Mouse (Mus musculus) heart, postnatal 0 days (tissue): ENCODE measurements around the gene Atg7. TPM values are rescaled to one million over a fixed set of nuclear protein-coding genes. Genes with fewer than 3 reads are reported as not detected.

ENCODE experiments used
- ATAC-seq: fragments of 200-750 bp; cut with Nextera tagmentation; 2 replicates; pipeline ENCODE4 v1.8.0; 2017; ENCODE audit warnings: low read depth, moderate number of reproducible peaks, moderate library complexity; ENCODE audit not compliant: insufficient read depth
- DNase-seq: peaks from one replicate; pipeline ENCODE4 v3.0.0-alpha.2; 2016; ENCODE audit warnings: low spot score
- H3K27ac ChIP-seq: fragments of 300-500 bp; sonication (generic); 2 replicates; pipeline ENCODE4 v1.5.1; 2014; ENCODE audit warnings: low read depth, mild to moderate bottlenecking
- H3K27me3 ChIP-seq: fragments of 300-500 bp; sonication (generic); 2 replicates; pipeline ENCODE4 v1.6.1; 2014; ENCODE audit warnings: low read length, mixed read lengths; ENCODE audit not compliant: control insufficient read depth, insufficient read depth
- H3K36me3 ChIP-seq: fragments of 300-500 bp; sonication (generic); replicated peaks from 2 replicates; pipeline ENCODE4 v1.6.1; 2014; ENCODE audit warnings: low read length, mixed read lengths; ENCODE audit not compliant: control insufficient read depth, insufficient read depth
- H3K4me1 ChIP-seq: fragments of 300-500 bp; sonication (generic); 2 replicates; pipeline ENCODE4 v1.6.1; 2014; ENCODE audit warnings: antibody characterized with exemption; ENCODE audit not compliant: control insufficient read depth, insufficient read depth
- H3K4me2 ChIP-seq: fragments of 300-500 bp; sonication (generic); 2 replicates; pipeline ENCODE4 v1.6.1; 2014; ENCODE audit warnings: low read depth, mild to moderate bottlenecking, low read length, moderate library complexity
- H3K4me3 ChIP-seq: fragments of 300-500 bp; sonication (generic); 2 replicates; pipeline ENCODE4 v1.5.1; 2014; ENCODE audit warnings: low read depth, low read length
- H3K9ac ChIP-seq: fragments of 300-500 bp; sonication (generic); replicated peaks from 2 replicates; pipeline ENCODE4 v1.6.1; 2014; ENCODE audit warnings: low read depth, low read length, mixed read lengths
- H3K9me3 ChIP-seq: fragments of 300-500 bp; sonication (generic); replicated peaks from 2 replicates; pipeline ENCODE4 v1.6.1; 2016; ENCODE audit warnings: low read length; ENCODE audit not compliant: control insufficient read depth
- CTCF ChIP-seq: IDR thresholded peaks from 2 replicates; pipeline ENCODE4 v1.5.1; 2016; ENCODE audit warnings: antibody characterized with exemption, control low read depth, low read depth
- EP300 ChIP-seq: IDR thresholded peaks from 2 replicates; pipeline ENCODE4 v1.6.1; 2016; ENCODE audit warnings: antibody characterized with exemption, low read depth
- WGBS: fragments of 180-500 bp; shearing (Covaris S2); extraction: QIAGEN DNeasy Blood & Tissue Kit; methylation state at CpG from one replicate; pipeline ENCODE4 v1.1.7; 2014; 5-methylcytosine and 5-hydroxymethylcytosine counted together
- polyA plus RNA-seq: library from polyadenylated mRNA; unstranded; fragments of >200 nt; fragmentation: Nextera tagmentation; extraction: Ambion mirVana; gene quantifications from 2 replicates; pipeline ENCODE4 v1.2.1, GENCODE M21; 2015
- total RNA-seq: library from RNA; depleted of rRNA; stranded (reverse); fragments of >200 nt; gene quantifications from 2 replicates; pipeline ENCODE4 v1.2.3, GENCODE M21; 2014; ENCODE audit warnings: low replicate concordance

Gene Atg7
- total and polyA plus RNA-seq, 2 experiments from 2014 or later, result 13.8 to 14.8 TPM

DNA sequence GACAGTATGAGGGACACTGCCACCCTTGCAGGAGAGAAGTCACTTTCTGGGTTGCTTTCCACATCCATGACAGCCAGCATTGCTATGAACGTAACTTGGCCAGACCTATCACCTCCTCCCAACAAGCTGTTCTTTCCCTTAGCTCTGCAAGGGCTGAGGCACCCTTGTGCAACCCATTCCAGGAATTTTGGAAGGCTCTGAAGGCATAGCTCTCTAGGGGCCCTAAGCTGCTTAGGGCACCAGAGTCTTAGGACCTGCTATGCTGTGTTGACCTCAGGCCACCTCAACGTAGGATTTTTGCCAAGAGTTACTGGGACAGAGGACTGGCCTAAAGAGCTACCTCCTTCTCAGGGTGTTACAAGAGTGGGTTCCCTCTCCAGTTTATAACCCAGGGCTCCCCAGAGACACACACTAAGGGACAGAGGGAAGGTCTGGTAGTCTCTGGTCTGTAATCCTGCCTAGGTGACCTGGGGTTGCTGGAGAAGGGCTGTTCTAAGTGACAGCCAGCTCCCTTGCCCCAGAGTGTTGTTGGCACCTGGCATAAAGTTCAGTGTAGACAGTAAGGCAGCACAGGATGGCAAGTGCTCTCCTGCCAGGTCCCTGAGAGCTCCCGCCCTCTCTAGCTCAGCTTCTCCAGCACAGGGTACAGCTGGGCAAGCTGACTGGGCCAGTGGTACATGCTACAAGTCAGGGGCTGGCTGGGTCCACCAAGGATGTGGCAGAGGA, 215.3 kb downstream of the Atg7 start:
- Histone ChIP-seq H3K36me3 (peaks cover 35% of the 10 kb centered on the region), H3K9me3 (no peaks in the 10 kb centered on the region), H3K27ac (peak overlapping the region; percentile 32; the same call in 1 of the 2 replicates), H3K4me1 (peaks cover 24% of the 10 kb centered on the region), H3K4me3 (no peak overlapping the region), H3K9ac (no peak overlapping the region), H3K27me3 (no peaks in the 10 kb centered on the region), H3K4me2 (no peak overlapping the region)
- TF ChIP-seq EP300 (no peak), CTCF (no peak)
- DNase-seq (no peak), ATAC-seq (no peak)
- 68% methylated on average over 3 of the region's 3 CpGs for WGBS

DNA sequence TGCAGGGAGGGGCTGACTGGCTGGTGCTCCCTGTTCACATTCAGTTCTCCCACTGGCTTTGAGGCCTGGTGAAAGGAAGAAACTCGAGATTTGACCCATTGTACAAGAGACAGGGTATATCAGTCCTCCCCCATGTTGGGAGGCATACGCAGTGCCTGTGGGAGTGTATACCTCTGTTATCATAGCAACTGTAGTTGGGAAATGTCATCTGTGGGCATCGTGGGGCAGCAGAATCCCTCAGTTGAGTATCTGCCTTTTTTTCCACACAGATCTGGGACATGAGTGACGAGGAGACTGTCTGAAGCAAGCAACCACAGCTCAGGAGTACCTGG, 215.8 kb downstream of the Atg7 start:
- 60% methylated on average over 4 of the region's 4 CpGs for WGBS
- H3K9me3 ChIP-seq, result no peaks in the 10 kb centered on the region
- H3K4me3 ChIP-seq, result no peak overlapping the region
- H3K4me1 ChIP-seq, result peaks cover 24% of the 10 kb centered on the region
- H3K27ac ChIP-seq, result no peak overlapping the region
- DNase-seq, result no peak
- no peak overlapping the region for H3K9ac ChIP-seq
- no peak for ATAC-seq
- H3K27me3 ChIP-seq, result no peaks in the 10 kb centered on the region
- H3K36me3 ChIP-seq, result peaks cover 35% of the 10 kb centered on the region
- TF ChIP-seq EP300 (no peak), CTCF (no peak)
- no peak overlapping the region for H3K4me2 ChIP-seq

DNA sequence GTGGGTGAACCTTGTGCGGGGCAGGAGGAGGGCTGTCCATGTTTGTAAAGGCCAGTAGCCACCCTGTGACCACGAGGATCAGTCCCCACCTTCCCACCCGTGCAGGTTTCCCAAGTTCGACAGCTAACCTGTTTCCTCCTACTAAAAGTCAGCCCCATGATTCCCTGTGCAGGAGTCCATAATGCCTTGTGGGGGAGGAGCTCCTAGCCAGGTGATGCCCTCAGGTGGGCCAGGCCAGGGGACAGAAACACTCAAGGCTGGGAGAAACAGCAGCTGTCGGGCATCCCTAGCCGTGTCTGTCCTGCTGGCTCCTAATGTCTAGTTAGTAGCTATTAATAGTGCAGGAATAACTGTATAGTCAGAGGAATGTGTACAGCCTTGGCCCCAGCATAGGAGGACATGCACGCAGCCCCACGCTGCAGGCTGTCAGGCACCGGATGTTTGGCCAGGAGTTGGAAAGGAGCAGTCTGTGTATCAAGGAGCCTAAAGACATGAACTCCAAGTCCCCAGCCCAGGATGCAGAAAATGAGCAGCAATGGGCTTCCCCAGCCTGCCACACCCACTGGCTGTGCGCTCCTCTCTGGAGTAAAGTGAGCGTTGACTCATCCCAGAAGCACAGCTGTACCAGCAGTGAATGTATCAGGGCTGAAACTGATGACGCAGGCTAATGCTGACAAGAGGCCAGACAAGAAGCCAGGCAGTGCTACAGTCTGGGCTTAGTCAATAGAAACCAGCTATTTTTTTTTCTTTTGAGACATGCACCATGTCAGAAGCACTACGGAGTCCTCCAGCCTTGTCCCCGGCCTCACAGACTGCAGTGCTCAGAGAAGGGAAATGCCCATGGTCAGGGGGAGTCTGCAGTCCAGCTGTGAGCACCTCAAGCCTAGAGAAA, 218.0 kb downstream of the Atg7 start:
- peaks cover 35% of the 10 kb centered on the region for H3K36me3 ChIP-seq
- no peak overlapping the region for H3K9ac ChIP-seq
- peak; percentile 85 for DNase-seq
- H3K4me1 ChIP-seq, result peaks cover 31% of the 10 kb centered on the region
- no peak overlapping the region for H3K4me3 ChIP-seq
- ATAC-seq, result peak; percentile 78
- H3K4me2 ChIP-seq, result no peak overlapping the region
- H3K27ac ChIP-seq, result peak overlapping the region; percentile 44
- TF ChIP-seq EP300 (no peak), CTCF (no peak)
- H3K9me3 ChIP-seq, result no peaks in the 10 kb centered on the region
- no peaks in the 10 kb centered on the region for H3K27me3 ChIP-seq
- WGBS, result 26% methylated on average over 14 of the region's 14 CpGs

DNA sequence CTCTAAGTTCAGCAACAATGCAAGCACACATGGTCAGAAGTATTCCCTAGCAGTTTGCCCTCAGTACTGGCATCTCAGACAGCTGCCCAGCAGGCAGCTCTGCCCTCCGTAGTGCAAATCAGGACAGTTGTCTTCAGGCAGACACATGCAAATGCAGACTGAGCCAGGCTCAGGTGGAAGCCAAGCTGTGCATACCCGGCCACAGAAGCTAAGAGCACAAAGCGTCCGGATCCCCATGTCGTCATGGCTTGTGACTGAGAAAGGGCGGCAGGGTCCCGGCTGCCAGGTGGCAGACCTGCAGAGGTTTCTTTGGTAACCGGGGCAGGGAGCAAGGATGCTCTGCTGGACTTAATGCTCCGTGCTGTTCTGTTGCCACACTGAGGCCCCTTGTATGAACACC, 218.7 kb downstream of the Atg7 start:
- 64% methylated on average over 9 of the region's 9 CpGs for WGBS
- DNase-seq (no peak), ATAC-seq (no peak)
- Histone ChIP-seq H3K27ac (peak overlapping the region; percentile 44), H3K9me3 (no peaks in the 10 kb centered on the region), H3K4me2 (no peak overlapping the region), H3K9ac (no peak overlapping the region), H3K27me3 (no peaks in the 10 kb centered on the region), H3K4me3 (no peak overlapping the region), H3K36me3 (peaks cover 35% of the 10 kb centered on the region), H3K4me1 (peaks cover 37% of the 10 kb centered on the region)
- no peak for TF ChIP-seq EP300
- no peak for TF ChIP-seq CTCF

DNA sequence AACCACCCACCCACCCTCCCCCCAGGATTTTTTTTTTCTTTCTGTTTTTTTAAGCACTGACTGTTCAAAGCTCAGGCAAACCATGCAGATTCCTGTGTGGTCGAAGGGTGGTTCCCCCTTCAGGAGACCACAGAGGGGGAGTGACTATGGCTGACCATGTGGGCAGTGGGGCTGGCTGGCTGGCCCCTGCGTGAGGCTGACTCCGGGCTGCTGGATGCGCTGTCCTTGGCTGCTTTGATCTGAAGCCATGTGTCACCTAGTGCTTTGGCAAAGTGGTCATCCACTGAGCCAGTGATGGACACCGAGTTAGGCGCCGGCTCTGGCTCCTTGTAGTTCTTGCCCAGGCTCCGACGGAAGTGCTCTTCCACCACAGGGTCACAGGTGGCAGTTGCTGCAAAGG, 219.1 kb downstream of the Atg7 start:
- ATAC-seq (no peak), DNase-seq (no peak)
- WGBS, result 78% methylated on average over 9 of the region's 9 CpGs
- Histone ChIP-seq H3K27ac (no peak overlapping the region), H3K9ac (no peak overlapping the region), H3K4me3 (no peak overlapping the region), H3K27me3 (no peaks in the 10 kb centered on the region), H3K9me3 (no peaks in the 10 kb centered on the region), H3K36me3 (peaks cover 35% of the 10 kb centered on the region), H3K4me2 (no peak overlapping the region), H3K4me1 (peaks cover 41% of the 10 kb centered on the region)
- TF ChIP-seq EP300, result no peak
